Mouse (Mus musculus) ES-E14 (cell line): ENCODE measurements around the gene Nrg4. TPM values are rescaled to one million over a fixed set of nuclear protein-coding genes. Genes with fewer than 3 reads are reported as not detected.

Source experiments
- DNase-seq: peaks from one replicate; pipeline ENCODE4 v3.0.0-alpha.2; 2013; ENCODE audit warnings: low read depth, low spot score
- H3K27ac ChIP-seq: 2 replicates; pipeline ENCODE4 v1.5.1; 2012; ENCODE audit warnings: low read depth, mild to moderate bottlenecking, low read length, moderate library complexity, mixed read lengths; ENCODE audit not compliant: poor library complexity, insufficient read depth, severe bottlenecking
- H3K36me3 ChIP-seq: 2 replicates; pipeline ENCODE4 v1.6.1; 2012; ENCODE audit warnings: mild to moderate bottlenecking, low read length, moderate library complexity, mixed read lengths; ENCODE audit not compliant: control insufficient read depth, poor library complexity, insufficient read depth, severe bottlenecking
- H3K4me1 ChIP-seq, 2 experiments: fragments of 150-350 bp in 1 of 2; sonication (generic) in 1 of 2; 2 replicates each; pipeline ENCODE4 v1.6.1; 2012; ENCODE audit warnings: low read length in 2 of 2, mild to moderate bottlenecking in 1 of 2, mixed read lengths in 1 of 2; ENCODE audit not compliant: control insufficient read depth in 2 of 2, insufficient read depth in 2 of 2, poor library complexity in 1 of 2
- H3K4me3 ChIP-seq, 2 experiments: fragments of 150-350 bp in 1 of 2; sonication (generic) in 1 of 2; 2 replicates each; pipeline ENCODE4 v1.5.1; 2012; ENCODE audit warnings: low read length in 2 of 2, low read depth in 1 of 2, mild to moderate bottlenecking in 1 of 2, mixed read lengths in 1 of 2; ENCODE audit not compliant: insufficient read depth in 1 of 2, poor library complexity in 1 of 2, severe bottlenecking in 1 of 2
- H3K9ac ChIP-seq: 2 replicates; pipeline ENCODE4 v1.6.1; 2012; ENCODE audit warnings: low read depth, mild to moderate bottlenecking, low read length, mixed read lengths; ENCODE audit not compliant: poor library complexity, insufficient read depth, severe bottlenecking
- H3K9me3 ChIP-seq: fragments of 150-350 bp; sonication (generic); 2 replicates; pipeline ENCODE4 v1.6.1; 2012; ENCODE audit warnings: low read depth, mild to moderate bottlenecking, low read length; ENCODE audit not compliant: control insufficient read depth, insufficient read depth
- CHD2 ChIP-seq: IDR thresholded peaks from 2 replicates; pipeline ENCODE4 v1.6.1; 2014; ENCODE audit warnings: mild to moderate bottlenecking, low read depth, low read length, inconsistent platforms
- HCFC1 ChIP-seq: IDR thresholded peaks from 2 replicates; pipeline ENCODE4 v1.6.1; 2012; ENCODE audit warnings: low read length, inconsistent platforms, borderline replicate concordance; ENCODE audit not compliant: insufficient read depth
- MAFK ChIP-seq: IDR thresholded peaks from 2 replicates; pipeline ENCODE4 v1.6.1; 2014; ENCODE audit warnings: mild to moderate bottlenecking, low read depth, low read length, inconsistent platforms; ENCODE audit not compliant: insufficient read depth
- ZC3H11A ChIP-seq: IDR thresholded peaks from 2 replicates; pipeline ENCODE4 v1.6.1; 2012; ENCODE audit warnings: low read depth, mild to moderate bottlenecking, inconsistent platforms, low read length, borderline replicate concordance
- ZNF384 ChIP-seq: IDR thresholded peaks from 2 replicates; pipeline ENCODE4 v1.6.1; 2012; ENCODE audit warnings: low read depth, low read length, inconsistent platforms
- in situ Hi-C, 2 experiments: fragments of 600-800 bp; cut with MboI; formaldehyde crosslinking; loops; one replicate each; pipeline ENCODE4 v1.15.1; 2025; ENCODE audit warnings: low sequenced_read_pairs in 2 of 2, inconsistent platforms in 1 of 2; ENCODE audit not compliant: unreplicated experiment in 2 of 2
- total RNA-seq: library from RNA; depleted of rRNA; stranded (reverse); fragments of 300-350 nt; gene quantifications from 2 replicates; pipeline ENCODE4 v1.2.3, GENCODE M21; 2012

Gene Nrg4
- total RNA-seq, 1 experiment: 5.8 TPM

GRCm38 (mm10) chr9:55360861-55361260 lies 34.2 kb upstream of the Nrg4 start:
- H3K9ac ChIP-seq: no peak overlapping the region
- H3K36me3 ChIP-seq: no peaks in the 10 kb centered on the region
- no peaks in the 10 kb centered on the region for H3K9me3 ChIP-seq
- DNase-seq: no peak
- no peak overlapping the region for H3K27ac ChIP-seq
- H3K4me3 ChIP-seq: no peak overlapping the region
- TF ChIP-seq ZNF384 (no peak), CHD2 (no peak), HCFC1 (no peak), ZC3H11A (no peak), MAFK (no peak)
- no peaks in the 10 kb centered on the region for H3K4me1 ChIP-seq
- in situ Hi-C loops: no loop called here

GRCm38 (mm10) chr9:55360372-55360771 lies 33.7 kb upstream of the Nrg4 start:
- Histone ChIP-seq H3K9ac (no peak overlapping the region), H3K4me1 (no peaks in the 10 kb centered on the region), H3K36me3 (no peaks in the 10 kb centered on the region), H3K27ac (no peak overlapping the region), H3K4me3 (no peak overlapping the region), H3K9me3 (no peaks in the 10 kb centered on the region)
- no peak for DNase-seq
- in situ Hi-C loops: no loop called here
- TF ChIP-seq MAFK: no peak
- TF ChIP-seq CHD2: no peak
- TF ChIP-seq HCFC1: no peak
- TF ChIP-seq ZC3H11A: no peak
- TF ChIP-seq ZNF384: no peak

GRCm38 (mm10) chr9:55357164-55357563 lies 30.5 kb upstream of the Nrg4 start:
- Histone ChIP-seq H3K36me3 (no peaks in the 10 kb centered on the region), H3K9me3 (no peaks in the 10 kb centered on the region), H3K9ac (no peak overlapping the region), H3K4me1 (no peaks in the 10 kb centered on the region), H3K27ac (no peak overlapping the region), H3K4me3 (no peak overlapping the region)
- no peak for TF ChIP-seq ZC3H11A
- TF ChIP-seq ZNF384: no peak
- TF ChIP-seq CHD2: no peak
- TF ChIP-seq HCFC1: no peak
- TF ChIP-seq MAFK: no peak
- no peak for DNase-seq
- in situ Hi-C loops: no loop called here

- in situ Hi-C loops: no loop called here
- Histone ChIP-seq H3K36me3 (no peaks in the 10 kb centered on the region), H3K9ac (no peak overlapping the region), H3K27ac (no peak overlapping the region), H3K4me1 (no peaks in the 10 kb centered on the region), H3K4me3 (no peak overlapping the region), H3K9me3 (no peaks in the 10 kb centered on the region)
- no peak for TF ChIP-seq MAFK
- no peak for TF ChIP-seq HCFC1
- no peak for TF ChIP-seq CHD2
- TF ChIP-seq ZC3H11A: no peak
- no peak for TF ChIP-seq ZNF384
- DNase-seq: no peak
These were observed 28.7 kb upstream of the Nrg4 start for GRCm38 (mm10) chr9:55355270-55355834.

- no peak overlapping the region for H3K27ac ChIP-seq
- H3K9ac ChIP-seq: no peak overlapping the region
- H3K4me1 ChIP-seq: no peaks in the 10 kb centered on the region
- in situ Hi-C loops: no loop called here
- no peak overlapping the region for H3K4me3 ChIP-seq
- no peaks in the 10 kb centered on the region for H3K9me3 ChIP-seq
- no peaks in the 10 kb centered on the region for H3K36me3 ChIP-seq
- TF ChIP-seq MAFK (no peak), ZNF384 (no peak), ZC3H11A (no peak), CHD2 (no peak), HCFC1 (no peak)
- no peak for DNase-seq
These were observed 28.0 kb upstream of the Nrg4 start for GRCm38 (mm10) chr9:55354686-55355085.
